Mouse (Mus musculus): ENCODE data around the gene Nfam1. TPM values are rescaled to one million over a fixed set of nuclear protein-coding genes. Genes with fewer than 3 reads are reported as not detected.
"Not testable (repeated sequence)": the region's sequence is repeated elsewhere in the genome, so short reads cannot be mapped to it uniquely, and the experiment has no call there.

Nfam1 gene
- polyA plus RNA-seq (2012), result 0.04 and 0.05 TPM in 2 replicates

GRCm38 (mm10) chr15:83032981-83033541 is at the start of gene Nfam1:
Gene Nfam1, minus strand, starts transcription at chr15:83033306.
- Histone ChIP-seq H3K36me3 (ENCODE audit: control insufficient read depth) (no peaks in the 10 kb centered on the region), H3K4me3 (replicated peaks) (peak within 1 kb of the TSS; percentile 27), H3K9me3 (ENCODE audit: control insufficient read depth, low read length) (no peaks in the 10 kb centered on the region), H3K4me1 (ENCODE audit: control insufficient read depth) (no peaks in the 10 kb centered on the region; the same call in 1 of the 2 replicates), H3K27me3 (ENCODE audit: control insufficient read depth) (peaks cover 20% of the 10 kb centered on the region)
- TF ChIP-seq GATA1 (IDR thresholded peaks at IDR 0.05; ENCODE audit: low read length) (no peak), TAL1 (IDR thresholded peaks at IDR 0.05; ENCODE audit: low read length) (no peak)

- Histone ChIP-seq H3K4me1 (ENCODE audit: control insufficient read depth) (no peaks in the 10 kb centered on the region), H3K4me3 (replicated peaks) (no peak overlapping the region), H3K27me3 (ENCODE audit: control insufficient read depth) (peaks cover 25% of the 10 kb centered on the region), H3K36me3 (ENCODE audit: control insufficient read depth) (no peaks in the 10 kb centered on the region), H3K9me3 (ENCODE audit: control insufficient read depth, low read length) (no peaks in the 10 kb centered on the region)
- TF ChIP-seq TAL1 (IDR thresholded peaks at IDR 0.05; ENCODE audit: low read length), result no peak
- no peak for TF ChIP-seq GATA1 (IDR thresholded peaks at IDR 0.05; ENCODE audit: low read length)
Measured at GRCm38 (mm10) chr15:83075607-83076525, 42.8 kb upstream of the Nfam1 start.

- Histone ChIP-seq H3K4me1 (ENCODE audit: control insufficient read depth) (no peaks in the 10 kb centered on the region), H3K4me3 (replicated peaks) (no peak overlapping the region), H3K27me3 (ENCODE audit: control insufficient read depth) (peaks cover 25% of the 10 kb centered on the region), H3K36me3 (ENCODE audit: control insufficient read depth) (no peaks in the 10 kb centered on the region), H3K9me3 (ENCODE audit: control insufficient read depth, low read length) (no peaks in the 10 kb centered on the region)
- no peak for TF ChIP-seq GATA1 (IDR thresholded peaks at IDR 0.05; ENCODE audit: low read length)
- no peak for TF ChIP-seq TAL1 (IDR thresholded peaks at IDR 0.05; ENCODE audit: low read length)
Measured at GRCm38 (mm10) chr15:83074179-83074578, 41.1 kb upstream of the Nfam1 start.

GRCm38 (mm10) chr15:83071752-83072151 is 38.6 kb upstream of the Nfam1 start:
- H3K4me1 ChIP-seq (ENCODE audit: control insufficient read depth), result no peaks in the 10 kb centered on the region
- no peak for TF ChIP-seq GATA1 (IDR thresholded peaks at IDR 0.05; ENCODE audit: low read length)
- H3K36me3 ChIP-seq (ENCODE audit: control insufficient read depth), result no peaks in the 10 kb centered on the region
- H3K27me3 ChIP-seq (ENCODE audit: control insufficient read depth), result peaks cover 18% of the 10 kb centered on the region
- H3K9me3 ChIP-seq (ENCODE audit: control insufficient read depth, low read length), result no peaks in the 10 kb centered on the region
- H3K4me3 ChIP-seq (replicated peaks), result no peak overlapping the region

- no peaks in the 10 kb centered on the region for H3K4me1 ChIP-seq (ENCODE audit: control insufficient read depth)
- H3K36me3 ChIP-seq (ENCODE audit: control insufficient read depth), result no peaks in the 10 kb centered on the region
- H3K4me3 ChIP-seq (replicated peaks), result no peak overlapping the region
- H3K27me3 ChIP-seq (ENCODE audit: control insufficient read depth), result peaks cover 10% of the 10 kb centered on the region
- no peaks in the 10 kb centered on the region for H3K9me3 ChIP-seq (ENCODE audit: control insufficient read depth, low read length)
- TF ChIP-seq GATA1 (IDR thresholded peaks at IDR 0.05; ENCODE audit: low read length), result no peak
- no peak for TF ChIP-seq TAL1 (IDR thresholded peaks at IDR 0.05; ENCODE audit: low read length)
Measured at GRCm38 (mm10) chr15:83070942-83071341, 37.8 kb upstream of the Nfam1 start.

GRCm38 (mm10) chr15:83068270-83068669 is 35.2 kb upstream of the Nfam1 start:
- no peak for TF ChIP-seq GATA1 (IDR thresholded peaks at IDR 0.05; ENCODE audit: low read length)
- no peak for TF ChIP-seq TAL1 (IDR thresholded peaks at IDR 0.05; ENCODE audit: low read length)
- H3K4me3 ChIP-seq (replicated peaks), result no peak overlapping the region
- no peaks in the 10 kb centered on the region for H3K36me3 ChIP-seq (ENCODE audit: control insufficient read depth)
- H3K27me3 ChIP-seq (ENCODE audit: control insufficient read depth), result no peaks in the 10 kb centered on the region
- no peaks in the 10 kb centered on the region for H3K9me3 ChIP-seq (ENCODE audit: control insufficient read depth, low read length)
- no peaks in the 10 kb centered on the region for H3K4me1 ChIP-seq (ENCODE audit: control insufficient read depth)

- TF ChIP-seq TAL1 (IDR thresholded peaks at IDR 0.05; ENCODE audit: low read length) (no peak), GATA1 (IDR thresholded peaks at IDR 0.05; ENCODE audit: low read length) (no peak)
- Histone ChIP-seq H3K4me1 (ENCODE audit: control insufficient read depth) (peaks cover 9% of the 10 kb centered on the region), H3K27me3 (ENCODE audit: control insufficient read depth) (peaks cover 7% of the 10 kb centered on the region), H3K4me3 (replicated peaks) (no peak overlapping the region), H3K36me3 (ENCODE audit: control insufficient read depth) (no peaks in the 10 kb centered on the region), H3K9me3 (ENCODE audit: control insufficient read depth, low read length) (peaks cover 6% of the 10 kb centered on the region)
Measured at GRCm38 (mm10) chr15:83065543-83065942, 32.4 kb upstream of the Nfam1 start.

- not testable (repeated sequence) for H3K9me3 ChIP-seq (ENCODE audit: control insufficient read depth, low read length); H3K4me3 ChIP-seq (replicated peaks); H3K36me3 ChIP-seq (ENCODE audit: control insufficient read depth)
- Histone ChIP-seq H3K4me1 (ENCODE audit: control insufficient read depth) (peaks cover 15% of the 10 kb centered on the region), H3K27me3 (ENCODE audit: control insufficient read depth) (peaks cover 19% of the 10 kb centered on the region)
Measured at GRCm38 (mm10) chr15:83062582-83062981, 29.5 kb upstream of the Nfam1 start.

GRCm38 (mm10) chr15:83061689-83062088 is 28.6 kb upstream of the Nfam1 start:
- no peaks in the 10 kb centered on the region for H3K36me3 ChIP-seq (ENCODE audit: control insufficient read depth)
- TF ChIP-seq GATA1 (IDR thresholded peaks at IDR 0.05; ENCODE audit: low read length) (no peak), TAL1 (IDR thresholded peaks at IDR 0.05; ENCODE audit: low read length) (no peak)
- H3K4me1 ChIP-seq (ENCODE audit: control insufficient read depth), result peaks cover 15% of the 10 kb centered on the region
- peaks cover 12% of the 10 kb centered on the region for H3K9me3 ChIP-seq (ENCODE audit: control insufficient read depth, low read length)
- H3K27me3 ChIP-seq (ENCODE audit: control insufficient read depth), result peaks cover 27% of the 10 kb centered on the region
- H3K4me3 ChIP-seq (replicated peaks), result no peak overlapping the region

Measured in erythroblast, embryonic 14.5 days (primary cell).